Mouse (Mus musculus): ENCODE measurements around the gene Arhgap20. TPM values are rescaled to one million over a fixed set of nuclear protein-coding genes. Genes with fewer than 3 reads are reported as not detected.

Arhgap20 gene
- polyA plus RNA-seq, 1 experiment, result not detected

GRCm38 (mm10) chr9:51845796-51846195 lies 80.7 kb downstream of the Arhgap20 start:
- Histone ChIP-seq H3K4me3 (ENCODE audit: insufficient read depth, low read length) (no peak overlapping the region), H3K27ac (ENCODE audit: insufficient read depth, low read depth, low read length) (no peak overlapping the region), H3K4me1 (ENCODE audit: control insufficient read depth, insufficient read depth, low read length) (no peaks in the 10 kb centered on the region)
- TF ChIP-seq POLR2A (IDR thresholded peaks at IDR 0.05; ENCODE audit: borderline replicate concordance, low read depth, low read length) (no peak), CTCF (IDR thresholded peaks at IDR 0.05; ENCODE audit: low read depth, low read length) (no peak)

- TF ChIP-seq POLR2A (IDR thresholded peaks at IDR 0.05; ENCODE audit: borderline replicate concordance, low read depth, low read length), result no peak
- TF ChIP-seq CTCF (IDR thresholded peaks at IDR 0.05; ENCODE audit: low read depth, low read length), result no peak
These were observed 88.6 kb downstream of the Arhgap20 start for GRCm38 (mm10) chr9:51853772-51854171.

DNA sequence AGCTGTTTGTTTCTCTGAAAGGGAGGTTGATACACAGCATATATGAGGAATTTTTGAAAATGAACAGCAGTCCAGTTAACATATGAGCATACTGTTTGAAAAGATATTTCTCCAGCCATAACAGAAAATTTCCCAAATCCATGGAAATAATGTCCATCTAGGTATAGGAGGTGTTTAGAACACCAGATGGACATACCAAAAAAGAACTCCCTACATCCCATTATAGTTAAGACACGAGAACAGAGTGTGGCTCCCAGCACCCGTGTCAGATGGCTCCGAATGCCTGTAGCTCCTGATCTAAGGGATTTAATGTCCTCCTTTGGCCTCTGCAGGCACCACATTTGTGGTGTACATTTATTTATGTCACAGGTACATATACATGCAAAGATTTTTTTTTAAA lies 99.1 kb downstream of the Arhgap20 start:
- Histone ChIP-seq H3K4me1 (ENCODE audit: control insufficient read depth, insufficient read depth, low read length) (no peaks in the 10 kb centered on the region), H3K27ac (ENCODE audit: insufficient read depth, low read depth, low read length) (no peak overlapping the region), H3K4me3 (ENCODE audit: insufficient read depth, low read length) (no peak overlapping the region)
- no peak for TF ChIP-seq POLR2A (IDR thresholded peaks at IDR 0.05; ENCODE audit: borderline replicate concordance, low read depth, low read length)
- TF ChIP-seq CTCF (IDR thresholded peaks at IDR 0.05; ENCODE audit: low read depth, low read length), result no peak

More at GRCm38 (mm10) chr9:51853772-51854171, 88.6 kb downstream of the Arhgap20 start:
- no peak overlapping the region for H3K4me3 ChIP-seq (ENCODE audit: insufficient read depth, low read length)
- H3K4me1 ChIP-seq (ENCODE audit: control insufficient read depth, insufficient read depth, low read length), result no peaks in the 10 kb centered on the region
- H3K27ac ChIP-seq (ENCODE audit: insufficient read depth, low read depth, low read length), result no peak overlapping the region

- Histone ChIP-seq H3K4me1 (ENCODE audit: control insufficient read depth, insufficient read depth, low read length) (no peaks in the 10 kb centered on the region), H3K4me3 (ENCODE audit: insufficient read depth, low read length) (no peak overlapping the region), H3K27ac (ENCODE audit: insufficient read depth, low read depth, low read length) (no peak overlapping the region)
- no peak for TF ChIP-seq POLR2A (IDR thresholded peaks at IDR 0.05; ENCODE audit: borderline replicate concordance, low read depth, low read length)
- no peak for TF ChIP-seq CTCF (IDR thresholded peaks at IDR 0.05; ENCODE audit: low read depth, low read length)
These were observed 101.5 kb downstream of the Arhgap20 start for GRCm38 (mm10) chr9:51866634-51867033.

DNA sequence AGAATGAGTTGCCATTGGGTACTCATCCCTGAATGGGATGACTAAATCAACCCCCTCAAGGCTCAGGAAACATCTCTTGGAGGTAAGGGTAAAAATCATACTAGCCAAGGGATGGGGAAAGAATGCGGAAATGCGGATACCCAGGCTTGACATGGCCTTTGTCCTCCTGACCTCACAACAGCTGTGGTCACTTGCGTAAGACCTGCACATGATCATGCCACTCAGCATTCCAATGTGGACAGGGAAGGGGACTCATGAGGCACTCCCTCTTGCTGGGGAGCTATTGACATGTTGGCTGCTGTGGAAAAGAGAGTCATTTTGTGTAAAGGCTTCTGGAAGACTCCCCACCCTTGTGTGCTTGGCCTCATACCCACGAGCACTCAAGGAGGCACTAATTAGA lies 103.9 kb downstream of the Arhgap20 start:
- Histone ChIP-seq H3K4me1 (ENCODE audit: control insufficient read depth, insufficient read depth, low read length) (no peaks in the 10 kb centered on the region), H3K4me3 (ENCODE audit: insufficient read depth, low read length) (no peak overlapping the region), H3K27ac (ENCODE audit: insufficient read depth, low read depth, low read length) (no peak overlapping the region)
- TF ChIP-seq POLR2A (IDR thresholded peaks at IDR 0.05; ENCODE audit: borderline replicate concordance, low read depth, low read length) (no peak), CTCF (IDR thresholded peaks at IDR 0.05; ENCODE audit: low read depth, low read length) (no peak)

GRCm38 (mm10) chr9:51874348-51874747 lies 109.2 kb downstream of the Arhgap20 start:
- Histone ChIP-seq H3K27ac (ENCODE audit: insufficient read depth, low read depth, low read length) (no peak overlapping the region), H3K4me3 (ENCODE audit: insufficient read depth, low read length) (no peak overlapping the region), H3K4me1 (ENCODE audit: control insufficient read depth, insufficient read depth, low read length) (no peaks in the 10 kb centered on the region)
- no peak for TF ChIP-seq POLR2A (IDR thresholded peaks at IDR 0.05; ENCODE audit: borderline replicate concordance, low read depth, low read length)
- TF ChIP-seq CTCF (IDR thresholded peaks at IDR 0.05; ENCODE audit: low read depth, low read length), result no peak

DNA sequence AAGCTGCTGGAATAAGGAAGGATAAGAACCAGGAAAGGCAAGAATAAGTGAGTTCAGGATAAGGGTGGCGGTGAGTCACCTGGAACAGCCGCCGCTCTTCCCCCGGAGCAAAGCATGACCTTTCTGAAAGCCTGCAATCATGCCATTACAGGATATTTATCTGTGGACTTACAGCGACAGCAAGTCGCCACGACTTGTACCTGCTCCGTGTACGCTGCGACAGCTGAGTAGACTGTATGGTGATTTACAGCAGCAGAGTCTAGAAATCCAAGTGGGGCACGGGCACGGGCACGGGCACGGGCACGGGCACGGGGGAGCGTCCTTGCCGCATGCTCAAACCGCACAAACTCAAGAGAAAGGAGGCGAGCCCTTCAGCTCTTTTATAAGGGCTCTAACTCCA lies 110.4 kb downstream of the Arhgap20 start:
- no peaks in the 10 kb centered on the region for H3K4me1 ChIP-seq (ENCODE audit: control insufficient read depth, insufficient read depth, low read length)
- TF ChIP-seq CTCF (IDR thresholded peaks at IDR 0.05; ENCODE audit: low read depth, low read length) (no peak), POLR2A (IDR thresholded peaks at IDR 0.05; ENCODE audit: borderline replicate concordance, low read depth, low read length) (no peak)
- H3K4me3 ChIP-seq (ENCODE audit: insufficient read depth, low read length), result no peak overlapping the region
- H3K27ac ChIP-seq (ENCODE audit: insufficient read depth, low read depth, low read length), result no peak overlapping the region

DNA sequence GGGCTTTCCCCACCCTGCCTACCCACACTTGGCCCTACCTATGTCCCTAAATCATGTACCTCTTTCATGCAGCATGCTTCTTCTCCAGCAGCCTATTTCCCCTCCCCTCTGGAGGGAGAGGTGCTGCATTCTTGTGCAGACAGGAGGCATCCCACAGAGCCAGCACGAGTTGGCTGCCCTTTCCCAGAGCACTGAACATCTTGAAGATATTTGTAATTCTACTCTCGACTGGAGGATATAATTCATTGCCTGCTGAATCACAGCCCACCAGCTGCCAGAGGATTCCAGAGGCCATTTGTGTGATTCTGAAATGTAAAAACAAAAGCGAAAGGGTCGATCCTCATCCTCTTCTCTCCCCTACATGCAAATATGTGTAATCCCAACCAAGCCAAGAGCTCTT lies 116.2 kb downstream of the Arhgap20 start:
- Histone ChIP-seq H3K4me1 (ENCODE audit: control insufficient read depth, insufficient read depth, low read length) (no peaks in the 10 kb centered on the region), H3K27ac (ENCODE audit: insufficient read depth, low read depth, low read length) (no peak overlapping the region), H3K4me3 (ENCODE audit: insufficient read depth, low read length) (no peak overlapping the region)
- TF ChIP-seq CTCF (IDR thresholded peaks at IDR 0.05; ENCODE audit: low read depth, low read length) (no peak), POLR2A (IDR thresholded peaks at IDR 0.05; ENCODE audit: borderline replicate concordance, low read depth, low read length) (no peak)

DNA sequence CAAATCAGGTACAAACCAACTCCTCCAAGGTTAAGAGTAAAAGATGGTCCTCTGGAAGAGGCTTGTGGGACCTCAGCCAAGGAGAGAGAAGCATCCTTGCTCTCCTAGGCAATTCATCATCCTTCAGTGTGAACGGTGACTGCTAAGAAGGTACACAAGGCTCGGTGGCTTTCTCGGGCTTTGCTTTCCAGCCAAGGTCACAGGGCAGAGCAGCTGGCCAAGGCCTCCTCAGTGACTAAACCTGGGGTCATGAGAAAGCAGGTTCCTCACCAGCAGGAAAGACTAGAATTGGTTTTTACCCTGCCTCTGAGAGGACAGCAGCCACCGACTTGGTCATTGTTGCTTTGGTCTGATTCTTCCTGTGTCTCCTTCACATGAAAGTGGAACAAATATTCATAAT lies 116.7 kb downstream of the Arhgap20 start:
- H3K27ac ChIP-seq (ENCODE audit: insufficient read depth, low read depth, low read length), result no peak overlapping the region
- H3K4me3 ChIP-seq (ENCODE audit: insufficient read depth, low read length), result no peak overlapping the region
- TF ChIP-seq POLR2A (IDR thresholded peaks at IDR 0.05; ENCODE audit: borderline replicate concordance, low read depth, low read length) (no peak), CTCF (IDR thresholded peaks at IDR 0.05; ENCODE audit: low read depth, low read length) (no peak)
- H3K4me1 ChIP-seq (ENCODE audit: control insufficient read depth, insufficient read depth, low read length), result no peaks in the 10 kb centered on the region

GRCm38 (mm10) chr9:51883319-51883718 lies 118.2 kb downstream of the Arhgap20 start:
- H3K4me3 ChIP-seq (ENCODE audit: insufficient read depth, low read length), result no peak overlapping the region
- H3K27ac ChIP-seq (ENCODE audit: insufficient read depth, low read depth, low read length), result no peak overlapping the region
- TF ChIP-seq CTCF (IDR thresholded peaks at IDR 0.05; ENCODE audit: low read depth, low read length) (no peak), POLR2A (IDR thresholded peaks at IDR 0.05; ENCODE audit: borderline replicate concordance, low read depth, low read length) (no peak)
- no peaks in the 10 kb centered on the region for H3K4me1 ChIP-seq (ENCODE audit: control insufficient read depth, insufficient read depth, low read length)

GRCm38 (mm10) chr9:51892921-51893320 lies 127.8 kb downstream of the Arhgap20 start:
- no peak overlapping the region for H3K4me3 ChIP-seq (ENCODE audit: insufficient read depth, low read length)
- no peak overlapping the region for H3K27ac ChIP-seq (ENCODE audit: insufficient read depth, low read depth, low read length)
- no peaks in the 10 kb centered on the region for H3K4me1 ChIP-seq (ENCODE audit: control insufficient read depth, insufficient read depth, low read length)
- TF ChIP-seq CTCF (IDR thresholded peaks at IDR 0.05; ENCODE audit: low read depth, low read length) (no peak), POLR2A (IDR thresholded peaks at IDR 0.05; ENCODE audit: borderline replicate concordance, low read depth, low read length) (no peak)

Other genes with a start within 250 kb of the Arhgap20 start
- gene Fdx1, start 198.2 kb downstream of the Arhgap20 start, polyA plus RNA-seq (2012; ENCODE audit: insufficient read depth, insufficient read length, missing spikeins), result 11.7 and 16.3 TPM in 2 replicates